Mouse (Mus musculus) hindbrain, embryonic 10.5 days (tissue): ENCODE measurements around the gene Cmip. TPM values are rescaled to one million over a fixed set of nuclear protein-coding genes. Genes with fewer than 3 reads are reported as not detected.

Source experiments
- DNase-seq: peaks from one replicate; pipeline ENCODE4 v3.0.0-alpha.2; 2017; ENCODE audit warnings: low spot score
- H3K27ac ChIP-seq: fragments of 300-500 bp; sonication (generic); 2 replicates; pipeline ENCODE4 v1.5.1; 2016; ENCODE audit warnings: mild to moderate bottlenecking, moderate library complexity
- H3K27me3 ChIP-seq: fragments of 300-500 bp; sonication (generic); 2 replicates; pipeline ENCODE4 v1.6.1; 2016; ENCODE audit warnings: mild to moderate bottlenecking; ENCODE audit not compliant: poor library complexity, insufficient read depth, severe bottlenecking
- H3K36me3 ChIP-seq: fragments of 300-500 bp; sonication (generic); 2 replicates; pipeline ENCODE4 v1.6.1; 2016; ENCODE audit warnings: mild to moderate bottlenecking, moderate library complexity
- H3K4me1 ChIP-seq: fragments of 300-500 bp; sonication (generic); replicated peaks from 2 replicates; pipeline ENCODE4 v1.6.1; 2016; ENCODE audit warnings: mild to moderate bottlenecking
- H3K4me3 ChIP-seq: fragments of 300-500 bp; sonication (generic); 2 replicates; pipeline ENCODE4 v1.5.1; 2016; ENCODE audit warnings: mild to moderate bottlenecking, moderate library complexity
- H3K9me3 ChIP-seq: fragments of 300-500 bp; sonication (generic); 2 replicates; pipeline ENCODE4 v1.6.1; 2016; ENCODE audit warnings: mild to moderate bottlenecking, moderate library complexity
- WGBS: fragments of 180-500 bp; shearing (Covaris S2); methylation state at CpG from one replicate; pipeline ENCODE4 v1.1.7; 2016; 5-methylcytosine and 5-hydroxymethylcytosine counted together
- polyA plus RNA-seq: library from polyadenylated mRNA; unstranded; fragments of >200 nt; fragmentation: Nextera tagmentation; extraction: Ambion mirVana; gene quantifications from 2 replicates; pipeline ENCODE4 v1.2.1, GENCODE M21; 2016

Cmip gene
- polyA plus RNA-seq, 1 experiment from 2014 or later, result 14.0 TPM

GRCm38 (mm10) chr8:117260234-117260929 is 3.5 kb downstream of the Cmip start:
- peaks cover 67% of the 10 kb centered on the region for H3K4me1 ChIP-seq
- 28% methylated on average over 14 of the region's 14 CpGs for WGBS
- H3K27ac ChIP-seq, result peak overlapping the region; percentile 97
- H3K36me3 ChIP-seq, result 0 out of 2 replicates have a peak, but pooled peaks cover 2% of the 10 kb centered on the region
- peak overlapping the region; percentile 97 for H3K4me3 ChIP-seq
- no peaks in the 10 kb centered on the region for H3K27me3 ChIP-seq
- no peak for DNase-seq
- no peaks in the 10 kb centered on the region for H3K9me3 ChIP-seq

- peak; percentile 33 for DNase-seq
- 0 out of 2 replicates have a peak, but pooled peaks cover 2% of the 10 kb centered on the region for H3K36me3 ChIP-seq
- 34% methylated on average over 14 of the region's 14 CpGs for whole genome bisulfite sequencing
- H3K9me3 ChIP-seq, result no peaks in the 10 kb centered on the region
- H3K4me1 ChIP-seq, result peaks cover 66% of the 10 kb centered on the region
- H3K27ac ChIP-seq, result peak overlapping the region; percentile 97
- H3K27me3 ChIP-seq, result no peaks in the 10 kb centered on the region
- peak overlapping the region; percentile 97 for H3K4me3 ChIP-seq
Measured at GRCm38 (mm10) chr8:117260930-117261475, 4.1 kb downstream of the Cmip start.

GRCm38 (mm10) chr8:117261702-117262101 is 4.8 kb downstream of the Cmip start:
- peak overlapping the region; percentile 40; the same call in 1 of the 2 replicates for H3K27ac ChIP-seq

DNA sequence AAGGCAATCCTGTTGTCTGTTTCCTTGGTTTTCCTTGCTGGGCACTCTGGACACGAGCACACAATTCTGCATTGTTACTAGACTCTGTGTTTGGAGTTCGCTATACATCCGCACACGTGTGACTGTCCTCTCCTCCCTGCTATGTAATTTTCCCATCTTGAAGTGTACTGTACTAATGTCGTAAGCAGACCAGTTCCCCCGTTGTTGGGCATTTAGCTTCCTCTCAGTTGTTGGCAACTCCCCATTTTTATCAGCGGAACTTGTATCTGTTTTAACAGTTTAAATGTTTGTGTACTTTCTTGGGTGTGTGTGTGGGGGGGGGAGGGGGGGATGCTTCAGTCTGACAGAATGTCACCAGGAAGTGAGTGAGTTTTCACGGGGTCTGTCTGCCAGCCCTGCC is 5.8 kb downstream of the Cmip start:
- H3K36me3 ChIP-seq, result 0 out of 2 replicates have a peak, but pooled peaks cover 2% of the 10 kb centered on the region
- no peak overlapping the region for H3K4me3 ChIP-seq
- H3K4me1 ChIP-seq, result peaks cover 67% of the 10 kb centered on the region
- no peak for DNase-seq
- no peaks in the 10 kb centered on the region for H3K27me3 ChIP-seq
- H3K27ac ChIP-seq, result no peak overlapping the region
- 74% methylated on average over 8 of the region's 8 CpGs for WGBS
- H3K9me3 ChIP-seq, result no peaks in the 10 kb centered on the region

More at GRCm38 (mm10) chr8:117261702-117262101, 4.8 kb downstream of the Cmip start:
- H3K4me1 ChIP-seq, result peaks cover 60% of the 10 kb centered on the region
- DNase-seq, result no peak
- no peaks in the 10 kb centered on the region for H3K27me3 ChIP-seq
- H3K9me3 ChIP-seq, result no peaks in the 10 kb centered on the region
- H3K4me3 ChIP-seq, result peak overlapping the region; percentile 97; the same call in 1 of the 2 replicates
- WGBS, result 28% methylated on average over 9 of the region's 9 CpGs
- H3K36me3 ChIP-seq, result 0 out of 2 replicates have a peak, but pooled peaks cover 2% of the 10 kb centered on the region

- no peak overlapping the region for H3K27ac ChIP-seq
- no peaks in the 10 kb centered on the region for H3K27me3 ChIP-seq
- no peaks in the 10 kb centered on the region for H3K9me3 ChIP-seq
- H3K4me1 ChIP-seq, result peaks cover 66% of the 10 kb centered on the region
- DNase-seq, result no peak
- 0 out of 2 replicates have a peak, but pooled peaks cover 2% of the 10 kb centered on the region for H3K36me3 ChIP-seq
- H3K4me3 ChIP-seq, result no peak overlapping the region
- 72% methylated on average over 6 of the region's 6 CpGs for WGBS
Measured at GRCm38 (mm10) chr8:117263442-117263841, 6.6 kb downstream of the Cmip start.

DNA sequence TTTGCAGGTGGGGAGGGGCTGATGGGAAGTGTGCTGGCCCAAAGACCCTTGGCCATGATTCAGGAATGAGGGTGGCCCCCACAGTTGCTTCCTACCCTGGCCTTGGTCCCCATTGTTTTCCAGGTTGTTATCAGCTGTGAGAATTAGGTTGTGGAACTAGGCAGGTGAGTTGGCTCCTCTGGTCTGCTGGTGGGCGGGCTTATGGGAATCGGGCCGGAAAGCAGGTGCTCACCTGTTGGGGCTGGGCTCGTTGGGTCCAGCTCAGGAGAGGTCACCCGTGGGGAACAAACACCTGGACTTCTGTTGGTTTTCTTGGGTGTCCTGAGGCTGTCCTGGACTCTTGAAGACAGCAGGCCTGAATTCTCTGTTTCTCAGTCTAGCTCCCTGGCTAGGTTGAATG is 8.2 kb downstream of the Cmip start:
- H3K9me3 ChIP-seq, result no peaks in the 10 kb centered on the region
- DNase-seq, result no peak
- WGBS, result 89% methylated on average over 5 of the region's 5 CpGs
- no peaks in the 10 kb centered on the region for H3K27me3 ChIP-seq
- H3K4me1 ChIP-seq, result peaks cover 50% of the 10 kb centered on the region
- H3K27ac ChIP-seq, result no peak overlapping the region
- 0 out of 2 replicates have a peak, but pooled peaks cover 2% of the 10 kb centered on the region for H3K36me3 ChIP-seq
- H3K4me3 ChIP-seq, result no peak overlapping the region

- no peaks in the 10 kb centered on the region for H3K9me3 ChIP-seq
- H3K36me3 ChIP-seq, result peaks cover 5% of the 10 kb centered on the region; the same call in 1 of the 2 replicates
- no peaks in the 10 kb centered on the region for H3K27me3 ChIP-seq
- no peak overlapping the region for H3K27ac ChIP-seq
- no peak for DNase-seq
- H3K4me3 ChIP-seq, result no peak overlapping the region
- peaks cover 25% of the 10 kb centered on the region for H3K4me1 ChIP-seq
- 88% methylated on average over 11 of the region's 11 CpGs for WGBS
Measured at GRCm38 (mm10) chr8:117267403-117268129, 10.7 kb downstream of the Cmip start.

DNA sequence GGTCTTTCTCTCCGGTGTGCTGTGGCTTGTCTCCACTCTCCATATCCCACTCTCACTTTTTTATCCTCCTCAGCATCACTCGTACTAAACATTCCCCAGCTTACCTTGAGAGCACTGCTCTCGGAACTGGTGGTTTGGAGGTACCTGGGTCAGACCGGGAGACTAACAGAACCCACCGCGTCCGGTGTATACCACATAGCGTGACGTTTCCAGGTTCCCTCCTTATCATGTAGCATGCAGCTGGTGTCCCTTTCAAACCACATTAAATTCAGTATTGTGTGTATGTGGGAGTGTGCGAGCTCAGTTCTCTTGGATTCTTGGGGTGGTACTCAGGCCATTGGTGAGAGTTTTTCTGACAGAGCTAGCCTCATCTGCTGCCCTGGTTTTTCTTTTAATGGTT is 21.4 kb downstream of the Cmip start:
- Histone ChIP-seq H3K9me3 (no peaks in the 10 kb centered on the region), H3K4me1 (peaks cover 59% of the 10 kb centered on the region), H3K36me3 (peaks cover 37% of the 10 kb centered on the region), H3K27ac (peak overlapping the region; percentile 81), H3K27me3 (no peaks in the 10 kb centered on the region), H3K4me3 (peak overlapping the region; percentile 30; the same call in 1 of the 2 replicates)
- 85% methylated on average over 10 of the region's 10 CpGs for WGBS
- DNase-seq, result no peak

DNA sequence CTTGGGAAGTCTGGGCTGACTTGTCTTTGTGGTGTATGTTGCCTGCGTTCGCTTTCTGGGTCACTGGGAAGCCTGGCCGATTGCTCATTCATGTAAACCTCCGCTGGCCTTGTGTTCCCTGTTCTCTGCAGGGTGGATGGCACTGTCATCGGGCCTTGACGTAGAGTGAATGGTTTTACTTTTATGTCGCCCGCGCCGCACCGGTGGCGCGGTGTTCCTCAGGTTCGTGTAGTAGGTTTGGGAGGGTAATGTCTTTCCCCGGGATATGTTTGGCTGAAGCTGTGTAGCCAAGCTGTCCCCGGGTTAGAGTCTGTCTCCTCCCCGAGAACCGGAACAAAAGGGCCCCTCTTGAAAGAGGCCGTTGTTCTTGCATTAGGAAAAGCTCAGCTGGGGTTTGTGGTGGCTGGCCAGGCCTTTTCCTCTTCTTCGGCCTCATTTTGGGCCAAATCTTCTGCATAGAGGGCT is 21.8 kb downstream of the Cmip start:
- Histone ChIP-seq H3K9me3 (no peaks in the 10 kb centered on the region), H3K4me3 (peak overlapping the region; percentile 30; the same call in 1 of the 2 replicates), H3K4me1 (peaks cover 64% of the 10 kb centered on the region), H3K27ac (peak overlapping the region; percentile 81), H3K27me3 (no peaks in the 10 kb centered on the region), H3K36me3 (peaks cover 33% of the 10 kb centered on the region; the same call in 1 of the 2 replicates)
- peak; percentile 38 for DNase-seq
- WGBS, result 35% methylated on average over 20 of the region's 20 CpGs

GRCm38 (mm10) chr8:117280488-117280887 is 23.6 kb downstream of the Cmip start:
- WGBS, result 89% methylated on average over 7 of the region's 7 CpGs
- Histone ChIP-seq H3K4me1 (peaks cover 78% of the 10 kb centered on the region), H3K27me3 (no peaks in the 10 kb centered on the region), H3K4me3 (no peak overlapping the region), H3K9me3 (no peaks in the 10 kb centered on the region), H3K36me3 (peaks cover 30% of the 10 kb centered on the region), H3K27ac (0 out of 2 replicates have a peak overlapping the region, but pooled peaks have one; percentile 81)
- no peak for DNase-seq

GRCm38 (mm10) chr8:117281676-117282075 is 24.8 kb downstream of the Cmip start:
- Histone ChIP-seq H3K27me3 (no peaks in the 10 kb centered on the region), H3K9me3 (no peaks in the 10 kb centered on the region), H3K4me3 (no peak overlapping the region), H3K4me1 (peaks cover 78% of the 10 kb centered on the region), H3K36me3 (peaks cover 30% of the 10 kb centered on the region), H3K27ac (peak overlapping the region; percentile 74)
- WGBS, result 94% methylated on average over 10 of the region's 10 CpGs
- DNase-seq, result no peak

DNA sequence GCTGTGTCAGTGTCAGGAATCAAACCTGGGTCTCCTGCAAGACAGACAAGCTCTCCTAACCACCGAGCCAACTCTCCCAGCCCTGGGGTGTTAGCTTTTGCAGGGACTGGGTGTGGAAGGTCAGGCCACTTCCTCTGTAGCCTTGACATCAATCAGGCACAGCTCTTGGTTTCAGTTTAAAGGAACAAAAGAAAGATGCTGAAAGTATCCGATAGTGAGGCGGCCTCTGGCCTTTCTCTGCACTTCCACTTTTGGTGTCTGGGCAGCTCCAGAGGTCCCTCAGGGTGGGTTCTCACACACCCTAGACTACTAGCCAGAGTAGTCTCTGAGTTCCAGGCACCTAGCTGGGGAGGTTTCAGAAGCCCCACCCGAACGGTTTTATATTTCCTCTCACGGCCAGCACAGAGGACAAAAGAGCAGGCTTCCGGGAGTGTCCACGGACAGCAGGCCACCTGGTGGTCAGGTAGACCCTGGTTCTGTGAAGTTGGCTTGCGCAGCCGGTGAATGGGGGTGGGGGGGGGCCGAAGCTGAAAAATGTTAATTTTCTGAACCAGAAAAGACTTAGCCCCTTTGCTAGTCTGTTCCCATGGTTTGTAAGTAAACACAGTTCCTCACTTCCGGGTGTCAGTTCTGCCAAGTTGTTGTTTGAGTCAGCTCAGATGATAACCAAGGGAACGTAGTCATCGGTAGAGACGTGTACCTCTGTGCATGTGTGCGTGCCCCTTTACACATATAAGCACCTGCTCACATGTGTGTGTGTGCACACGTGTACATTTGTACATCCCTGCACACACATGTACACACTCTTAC is 25.5 kb downstream of the Cmip start:
- Histone ChIP-seq H3K4me1 (peaks cover 74% of the 10 kb centered on the region), H3K9me3 (no peaks in the 10 kb centered on the region), H3K36me3 (peaks cover 26% of the 10 kb centered on the region), H3K4me3 (no peak overlapping the region), H3K27me3 (no peaks in the 10 kb centered on the region), H3K27ac (peak overlapping the region; percentile 74)
- no peak for DNase-seq
- WGBS, result 66% methylated on average over 17 of the region's 17 CpGs
